Mouse (Mus musculus) left cerebral cortex, adult 2 months (tissue): ENCODE results near the gene Ubash3b. TPM values are rescaled to one million over a fixed set of nuclear protein-coding genes. Genes with fewer than 3 reads are reported as not detected.

ENCODE experiments used
- DNase-seq, 2 experiments: peaks; one replicate each; pipeline ENCODE4 v3.0.0; 2021 to 2022; ENCODE audit warnings: low spot score in 2 of 2, mixed read lengths in 1 of 2; ENCODE audit errors: extremely low spot score in 1 of 2
- H3K27ac ChIP-seq: fragments of 200-600 bp; 2 replicates; pipeline ENCODE4 v1.8.1; 2022
- H3K4me3 ChIP-seq: fragments of 200-600 bp; 2 replicates; pipeline ENCODE4 v1.8.1; 2022
- CTCF ChIP-seq: fragments of 200-600 bp; IDR thresholded peaks from 2 replicates; pipeline ENCODE4 v1.8.1; 2022; ENCODE audit warnings: antibody characterized with exemption, mild to moderate bottlenecking, moderate library complexity
- intact Hi-C: fragments of 180-260 bp; cut with DNase I; formaldehyde crosslinking; loops from one replicate; pipeline ENCODE4 v1.15.1; 2025
- total RNA-seq, 2 experiments: library from RNA; stranded (reverse); gene quantifications; 2 replicates each; pipeline ENCODE4 v1.2.3; 2021

Gene Ubash3b
- total RNA-seq, 2 experiments from 2014 or later: 23.5 to 26.7 TPM

DNA sequence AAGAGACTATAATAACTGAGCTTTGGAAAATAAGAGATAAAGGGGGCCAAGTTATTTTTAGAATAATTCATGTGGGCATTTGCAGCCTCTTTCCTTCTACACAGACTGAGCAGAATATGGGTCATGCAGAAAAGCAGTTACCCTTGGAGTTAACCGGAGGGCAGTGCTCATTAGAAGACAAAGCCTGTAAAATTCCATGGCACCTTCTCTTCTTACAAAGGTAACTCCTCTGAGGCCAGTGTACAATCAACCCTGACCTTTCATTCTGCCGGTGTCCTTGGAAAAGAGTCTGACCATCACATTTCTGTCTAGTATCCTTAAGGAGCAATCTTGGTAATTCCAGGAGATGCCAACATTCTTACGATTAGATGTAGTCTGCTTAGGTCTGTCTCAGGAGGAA is 120.1 kb downstream of the Ubash3b start:
- intact Hi-C loops: no loop called here

DNA sequence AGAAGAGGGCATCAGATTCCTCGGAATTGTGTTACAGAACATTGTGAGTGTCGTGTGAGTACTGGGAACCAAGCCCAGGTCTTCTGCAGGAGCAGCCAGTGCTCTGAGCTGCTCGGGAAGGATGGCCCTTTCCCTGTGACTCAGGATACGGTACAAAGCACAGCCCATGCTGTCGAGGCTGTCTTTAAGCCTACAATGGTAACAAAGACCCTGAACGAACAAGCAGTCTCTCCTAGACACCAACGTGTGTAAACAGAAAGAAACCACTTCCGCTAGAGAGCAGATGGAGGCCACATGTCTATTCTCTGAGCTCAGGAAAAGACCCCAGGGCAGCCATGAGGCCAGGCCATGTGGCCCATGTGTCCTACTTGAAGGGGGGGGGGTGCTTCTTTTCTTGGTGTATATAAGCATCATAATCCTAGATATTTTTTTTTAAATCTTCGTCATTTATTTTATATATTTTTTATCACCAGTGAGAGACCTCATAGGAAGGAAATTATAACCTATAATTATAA is 123.3 kb downstream of the Ubash3b start:
- Histone ChIP-seq H3K4me3 (no peak overlapping the region), H3K27ac (no peak overlapping the region)
- DNase-seq: no peak
- no peak for TF ChIP-seq CTCF
- intact Hi-C loops: no loop called here

More for the DNA sequence above, 120.1 kb downstream of the Ubash3b start:
- no peak for TF ChIP-seq CTCF
- Histone ChIP-seq H3K4me3 (no peak overlapping the region), H3K27ac (no peak overlapping the region)
- no peak for DNase-seq

DNA sequence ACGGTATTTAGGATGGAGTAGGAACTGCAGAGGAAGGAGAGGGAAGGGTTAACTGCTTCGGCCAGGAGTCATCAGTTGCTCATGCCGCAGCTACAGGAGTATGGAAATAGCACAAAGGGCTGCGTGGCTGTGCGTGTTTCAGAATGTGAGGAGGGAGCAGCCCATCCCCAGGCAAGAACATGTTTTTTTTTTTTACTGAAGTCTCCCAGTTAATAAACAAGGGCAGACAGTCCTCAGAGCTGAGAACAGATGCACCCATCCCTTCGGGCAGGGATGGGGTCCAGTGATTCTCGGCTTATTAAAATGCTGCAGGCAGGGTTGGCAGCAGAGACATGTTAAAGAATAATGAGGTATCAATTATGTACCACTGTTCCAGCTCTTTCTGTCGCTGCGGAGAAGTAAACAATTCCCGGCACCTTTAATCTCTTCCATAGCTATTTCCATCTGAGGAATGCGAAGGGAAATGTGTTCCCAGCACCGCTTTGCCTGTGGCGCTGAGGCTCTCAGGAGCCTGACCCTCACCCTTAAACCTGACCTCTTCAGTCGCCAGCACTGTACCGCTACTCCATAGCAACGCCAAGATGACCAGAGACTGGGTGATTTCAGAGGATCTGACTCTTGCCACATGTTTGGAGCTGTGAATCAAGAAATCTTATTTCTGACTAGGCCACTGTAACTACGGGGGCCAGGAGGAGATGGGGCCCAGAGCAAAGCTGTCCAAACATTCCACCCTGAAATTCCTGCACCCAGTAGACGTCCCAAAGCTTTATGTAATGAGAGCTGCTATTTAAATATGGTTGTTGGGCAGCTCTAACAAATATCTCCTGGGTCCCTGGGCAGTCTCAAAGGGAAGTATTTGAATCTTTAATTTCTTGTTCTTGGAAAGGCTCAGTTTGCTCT is 129.7 kb downstream of the Ubash3b start:
- H3K27ac ChIP-seq: no peak overlapping the region

DNA sequence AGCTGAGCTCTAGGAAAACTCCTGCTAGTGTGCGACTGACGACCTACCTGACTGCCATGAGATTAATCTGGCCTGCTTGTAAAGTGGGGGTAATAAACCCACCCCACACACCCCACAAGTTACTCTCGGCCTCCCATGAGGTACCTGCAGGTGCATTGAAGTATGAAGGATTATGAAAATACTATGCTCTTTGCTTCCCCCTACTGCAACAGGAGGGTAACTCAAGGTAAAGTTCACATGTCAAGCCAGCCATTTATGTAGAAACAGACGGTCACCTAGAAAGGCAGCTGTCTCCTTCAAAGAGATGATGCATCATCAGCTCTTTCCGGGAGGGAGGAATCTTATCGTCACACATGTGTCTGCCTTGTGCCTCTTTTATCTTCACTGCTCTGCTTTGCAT is 131.7 kb downstream of the Ubash3b start:
- no peak for DNase-seq
- no peak overlapping the region for H3K27ac ChIP-seq
- no peak overlapping the region for H3K4me3 ChIP-seq
- intact Hi-C loops: loop anchor here (2.0 kb wide), 1 partner anchor 39 kb away; no protein-coding TSS in a partner anchor
- TF ChIP-seq CTCF: peak; percentile 35

More for the DNA sequence above, 129.7 kb downstream of the Ubash3b start:
- no peak for DNase-seq
- TF ChIP-seq CTCF: no peak
- intact Hi-C loops: no loop called here
- H3K4me3 ChIP-seq: no peak overlapping the region

DNA sequence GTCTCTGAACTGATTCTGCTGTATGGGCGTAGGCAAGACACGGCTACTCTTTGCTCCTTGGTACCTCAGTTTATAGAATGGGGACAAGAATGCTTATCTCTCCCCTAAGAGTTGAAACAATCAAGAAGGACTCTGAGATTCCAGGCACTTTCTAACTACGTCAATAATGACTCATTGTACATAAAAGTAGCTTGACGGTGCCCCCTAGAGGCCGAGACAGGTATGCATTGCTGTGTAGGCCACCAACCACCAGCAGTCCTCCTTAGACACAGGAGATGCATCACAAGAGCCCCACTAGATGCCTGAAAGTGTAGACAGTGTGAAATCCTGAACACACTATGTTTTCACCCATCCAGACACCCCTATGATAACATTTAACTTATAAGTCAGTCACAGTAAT is 133.0 kb downstream of the Ubash3b start:
- peak; percentile 50 to 59 for DNase-seq
- Histone ChIP-seq H3K4me3 (no peak overlapping the region), H3K27ac (no peak overlapping the region)
- TF ChIP-seq CTCF: peak; percentile 69
- intact Hi-C loops: loop anchor here (2.0 kb wide), 1 partner anchor 38 kb away; no protein-coding TSS in a partner anchor

DNA sequence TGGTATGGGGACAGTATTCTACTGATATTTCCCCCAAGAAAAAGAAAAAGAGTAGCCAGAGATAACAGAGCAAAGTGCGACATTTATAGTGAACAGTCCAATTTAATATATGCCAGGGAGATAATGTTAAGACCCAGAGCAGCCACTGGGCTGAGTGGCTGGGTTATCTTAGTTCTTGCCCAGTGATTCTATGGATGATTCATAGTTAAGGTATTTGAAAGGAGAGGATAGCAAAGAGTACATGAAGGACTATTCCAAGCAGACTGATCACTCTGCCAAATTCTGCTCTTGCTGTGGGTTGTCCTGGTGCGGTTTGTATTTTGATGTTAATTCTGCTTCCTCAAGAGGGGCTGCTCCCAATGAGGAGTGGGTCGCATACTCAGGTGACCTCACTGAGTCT is 139.8 kb downstream of the Ubash3b start:
- intact Hi-C loops: no loop called here
- no peak for TF ChIP-seq CTCF
- no peak for DNase-seq
- Histone ChIP-seq H3K4me3 (no peak overlapping the region), H3K27ac (no peak overlapping the region)

DNA sequence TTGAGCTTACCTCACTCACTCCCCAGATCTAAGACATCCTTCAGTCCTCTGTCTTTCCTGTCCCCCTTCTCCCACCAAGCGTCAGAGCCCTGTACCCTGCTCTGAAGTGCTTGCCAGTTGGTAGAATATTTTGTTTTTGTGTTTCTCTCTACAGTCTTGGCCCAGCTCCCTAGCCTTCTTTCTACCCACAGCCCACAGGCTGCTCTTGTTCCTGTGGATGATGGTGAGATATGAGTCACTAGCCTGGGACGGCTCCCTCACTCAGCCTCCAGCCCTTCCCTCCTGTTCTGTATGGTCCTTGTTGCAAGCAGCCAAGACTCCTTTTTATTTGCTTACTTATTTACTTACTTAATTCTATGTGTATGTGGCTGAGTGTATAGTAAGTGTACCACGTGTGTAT is 141.0 kb downstream of the Ubash3b start:
- Histone ChIP-seq H3K4me3 (no peak overlapping the region), H3K27ac (peak overlapping the region; percentile 19; the same call in 1 of the 2 replicates)
- intact Hi-C loops: no loop called here
- no peak for TF ChIP-seq CTCF
- DNase-seq: peak in 1 of 2 experiments; percentile 21

DNA sequence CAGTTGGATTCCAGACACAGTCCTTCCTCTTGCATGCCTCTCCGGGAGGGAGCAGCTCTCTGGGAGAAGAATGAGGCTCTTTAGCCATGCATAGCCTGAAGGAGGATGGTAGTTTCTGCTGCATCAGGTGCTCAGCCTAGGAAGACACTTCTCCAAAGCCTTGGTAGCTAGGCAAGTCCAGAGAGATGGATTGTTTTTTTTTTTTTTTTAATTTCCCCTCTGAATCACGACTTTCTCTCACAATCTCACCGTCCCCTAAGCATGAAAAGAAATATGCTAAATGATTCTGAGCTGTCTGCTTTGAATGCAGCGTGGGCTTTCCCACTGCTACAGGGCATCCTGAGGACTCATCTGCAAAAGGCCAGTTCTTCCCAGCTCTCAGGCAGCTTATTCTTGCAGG is 147.0 kb downstream of the Ubash3b start:
- H3K27ac ChIP-seq: 0 out of 2 replicates have a peak overlapping the region, but pooled peaks have one; percentile 50
- intact Hi-C loops: loop anchor here (1.0 kb wide), 1 partner anchor 40 kb away; no protein-coding TSS in a partner anchor
- no peak for TF ChIP-seq CTCF
- no peak for DNase-seq
- H3K4me3 ChIP-seq: no peak overlapping the region

DNA sequence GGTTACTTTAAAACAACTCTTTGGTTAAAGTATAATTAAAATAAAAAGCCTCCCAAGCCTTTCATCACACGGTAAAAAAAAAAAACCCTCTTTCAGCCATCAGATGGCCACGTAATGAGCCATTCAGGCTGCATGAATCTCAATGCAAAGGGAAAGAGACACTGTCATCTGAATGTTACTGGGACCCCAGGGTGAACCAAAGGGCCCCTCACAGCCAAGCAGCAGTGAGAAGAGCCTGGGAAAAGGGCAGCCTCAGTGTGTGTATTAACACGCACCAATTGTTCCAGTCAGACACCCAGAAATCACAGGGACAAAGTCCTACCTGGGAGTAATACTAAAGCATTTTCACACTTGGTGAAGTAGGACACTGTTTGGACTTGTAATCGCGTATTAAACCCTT is 149.0 kb downstream of the Ubash3b start:
- no peak overlapping the region for H3K4me3 ChIP-seq
- DNase-seq: no peak
- TF ChIP-seq CTCF: no peak
- peak overlapping the region; percentile 41 for H3K27ac ChIP-seq
- intact Hi-C loops: no loop called here

DNA sequence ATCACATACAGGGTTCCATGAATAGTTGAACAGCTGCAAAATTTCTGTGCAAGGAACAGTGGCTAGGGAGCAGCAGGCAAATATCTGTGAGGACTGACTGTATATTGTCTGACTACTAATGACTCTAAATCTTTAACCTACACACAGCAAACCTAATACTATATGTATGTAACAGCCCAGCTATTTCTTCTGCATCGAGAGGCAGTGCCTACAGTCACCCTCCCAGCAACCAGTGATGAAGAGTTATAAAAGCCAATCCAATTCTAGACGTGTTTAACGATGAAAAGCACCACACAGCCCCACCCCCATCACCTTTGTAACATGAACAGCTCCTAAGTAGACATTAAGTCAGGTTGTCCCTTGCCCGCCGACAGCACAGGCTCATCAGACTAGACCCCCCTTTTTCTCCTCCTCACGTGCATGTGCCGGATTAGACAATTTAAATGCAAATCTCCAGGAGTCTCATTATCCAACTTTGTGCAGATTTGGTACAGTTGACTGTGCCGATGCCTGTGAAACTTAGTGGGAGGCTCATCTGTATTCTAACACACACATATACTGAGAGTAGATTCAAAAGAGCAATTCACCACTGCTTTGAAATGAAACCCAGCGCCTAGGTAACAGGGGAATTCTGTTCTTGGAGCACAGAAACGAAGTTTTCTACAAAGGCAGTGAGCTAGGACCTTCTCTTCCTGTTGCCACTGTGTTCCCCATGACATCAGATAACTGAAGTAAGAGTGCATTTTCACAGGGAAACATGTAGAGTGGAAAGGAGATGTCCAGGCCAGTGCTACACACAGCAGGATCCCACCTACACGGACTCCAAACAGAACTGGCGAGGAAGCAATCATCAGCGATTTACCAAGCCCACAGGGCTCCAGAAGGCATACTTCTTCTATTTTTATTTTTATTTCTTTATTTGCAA is 149.7 kb downstream of the Ubash3b start:
- peak in 1 of 2 experiments; percentile 26 for DNase-seq
- TF ChIP-seq CTCF: no peak
- peak overlapping the region; percentile 41; the same call in 1 of the 2 replicates for H3K27ac ChIP-seq
- H3K4me3 ChIP-seq: no peak overlapping the region
- intact Hi-C loops: no loop called here

DNA sequence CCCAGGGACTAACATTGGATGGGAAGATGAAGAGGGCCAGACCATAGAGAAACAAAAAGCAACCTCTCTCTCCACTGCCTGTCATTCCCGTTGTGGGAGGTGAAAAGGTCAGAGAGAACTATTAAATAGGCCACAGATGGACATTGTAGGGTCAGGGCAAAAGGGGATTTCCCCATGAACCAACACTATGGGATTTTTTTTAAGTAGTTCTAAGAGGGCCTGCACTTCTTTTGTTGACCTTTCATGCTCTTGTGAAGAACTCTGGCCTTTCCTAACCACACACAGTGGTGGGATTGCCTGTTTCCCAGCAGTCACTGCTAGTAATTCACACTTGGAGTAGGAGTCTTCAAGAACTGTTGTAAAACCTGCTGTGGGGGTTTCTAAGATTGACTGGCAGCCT is 153.7 kb downstream of the Ubash3b start:
- no peak for TF ChIP-seq CTCF
- intact Hi-C loops: no loop called here
- no peak overlapping the region for H3K27ac ChIP-seq
- no peak for DNase-seq
- H3K4me3 ChIP-seq: no peak overlapping the region

DNA sequence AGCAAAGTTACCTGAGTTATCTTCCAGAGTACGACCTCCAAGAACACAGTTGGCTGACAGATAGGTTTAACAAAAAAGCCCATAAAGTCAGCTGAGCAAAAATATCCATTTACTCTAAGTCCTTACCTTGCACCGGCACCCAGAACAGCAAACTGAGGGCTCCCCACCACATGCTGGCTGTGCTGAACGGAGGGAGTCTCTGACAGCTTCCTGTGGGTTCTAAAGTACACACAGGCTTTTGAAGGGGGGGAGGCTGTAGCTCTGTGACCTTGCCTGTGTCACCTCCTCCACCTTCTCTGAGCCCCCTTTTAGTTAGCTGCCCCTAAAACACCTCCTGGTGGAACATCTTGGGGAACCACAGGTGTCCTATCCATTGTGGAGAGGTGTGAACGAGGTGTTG is 157.1 kb downstream of the Ubash3b start, which contains the start of gene Crtam:
Gene Crtam (minus strand): TSS at position 214 of the 400 bp plus-strand sequence.
- no peak within 1 kb of the TSS for H3K4me3 ChIP-seq
- no peak for TF ChIP-seq CTCF
- DNase-seq: no peak
- intact Hi-C loops: no loop called here
- no peak within 1 kb of the TSS for H3K27ac ChIP-seq
